Mouse (Mus musculus) erythroblast, embryonic 14.5 days (primary cell): Measurements from ENCODE around the gene Porcn.

Experiments used
- GATA1 ChIP-seq: IDR thresholded peaks from 2 replicates; pipeline ENCODE4 v1.6.1; 2012; ENCODE audit warnings: low read length, inconsistent platforms, mixed read lengths
- TAL1 ChIP-seq: IDR thresholded peaks from 3 replicates; pipeline ENCODE4 v1.6.1; 2012; ENCODE audit warnings: low read length, inconsistent platforms, mixed read lengths

GRCm38 (mm10) chrX:8163076-8163475, 43.2 kb downstream of the Porcn start:
- TF ChIP-seq GATA1 (no peak), TAL1 (no peak)
